Mouse (Mus musculus) cerebellum, adult 2 months (tissue): ENCODE results near the gene Sbk2. TPM values are rescaled to one million over a fixed set of nuclear protein-coding genes. Genes with fewer than 3 reads are reported as not detected.

Experiments
- DNase-seq, 2 experiments: peaks; one replicate each; pipeline ENCODE4 v3.0.0; 2021
- H3K27ac ChIP-seq: fragments of 200-500 bp; 2 replicates; pipeline ENCODE4 v1.5.1; 2012; ENCODE audit warnings: low read length, control low read depth, inconsistent platforms; ENCODE audit not compliant: insufficient read depth
- H3K27me3 ChIP-seq: fragments of 200-500 bp; 2 replicates; pipeline ENCODE4 v1.6.1; 2012; ENCODE audit warnings: inconsistent platforms, mild to moderate bottlenecking, low read length, moderate library complexity; ENCODE audit not compliant: control insufficient read depth, insufficient read depth
- H3K4me1 ChIP-seq: fragments of 200-500 bp; 2 replicates; pipeline ENCODE4 v1.6.1; 2011; ENCODE audit warnings: low read length; ENCODE audit not compliant: control insufficient read depth, insufficient read depth
- H3K4me3 ChIP-seq: fragments of 200-500 bp; replicated peaks from 2 replicates; pipeline ENCODE3; 2011; ENCODE audit warnings: mild to moderate bottlenecking, low read depth, low read length, control low read depth; ENCODE audit not compliant: insufficient read depth
- CTCF ChIP-seq: fragments of 200-500 bp; IDR thresholded peaks from 2 replicates; pipeline ENCODE4 v1.5.1; 2011; ENCODE audit warnings: low read depth, mild to moderate bottlenecking, control low read depth, low read length, moderate library complexity, borderline replicate concordance; ENCODE audit not compliant: insufficient read depth
- POLR2A ChIP-seq: fragments of 200-500 bp; IDR thresholded peaks from 2 replicates; pipeline ENCODE4 v1.6.1; 2011; ENCODE audit warnings: low read length, control low read depth, borderline replicate concordance; ENCODE audit not compliant: insufficient read depth
- WGBS: fragments of 180-500 bp; shearing (Covaris S2); methylation state at CpG from one replicate; pipeline ENCODE4 v1.1.7; 2018; 5-methylcytosine and 5-hydroxymethylcytosine counted together
- polyA plus RNA-seq: library from polyadenylated mRNA; depleted of rRNA; stranded (reverse); fragments of >200 nt; gene quantifications from 2 replicates; pipeline ENCODE4 v1.2.3, GENCODE M21; 2012; rRNA removed

Gene Sbk2
- polyA plus RNA-seq, 1 experiment, result 0.15 TPM

DNA sequence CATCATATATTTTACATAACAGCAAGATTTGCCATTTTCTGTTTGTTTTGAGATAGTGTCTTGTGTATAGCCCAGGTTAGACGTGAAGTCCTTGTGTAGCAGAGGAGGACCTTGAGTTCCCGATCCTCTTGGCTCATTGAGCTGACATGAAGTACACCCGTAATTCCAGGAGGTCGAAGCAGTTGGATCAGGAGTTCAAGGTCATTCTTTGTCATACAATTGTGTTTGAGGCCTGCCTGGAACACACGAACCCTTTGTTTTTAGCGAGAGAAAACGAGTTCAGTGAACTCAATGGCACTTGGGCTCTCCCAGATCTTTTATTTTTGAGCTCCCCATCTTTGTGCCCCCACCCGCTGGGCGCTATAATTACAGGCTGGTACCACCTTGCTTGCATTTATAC lies 61.8 kb downstream of the Sbk2 start:
- Histone ChIP-seq H3K27ac (no peak overlapping the region), H3K4me3 (no peak overlapping the region), H3K4me1 (no peaks in the 10 kb centered on the region; the same call in 1 of the 2 replicates), H3K27me3 (no peaks in the 10 kb centered on the region)
- WGBS, result 83% methylated on average over 9 of the region's 9 CpGs
- no peak for DNase-seq
- TF ChIP-seq CTCF (no peak), POLR2A (no peak)

DNA sequence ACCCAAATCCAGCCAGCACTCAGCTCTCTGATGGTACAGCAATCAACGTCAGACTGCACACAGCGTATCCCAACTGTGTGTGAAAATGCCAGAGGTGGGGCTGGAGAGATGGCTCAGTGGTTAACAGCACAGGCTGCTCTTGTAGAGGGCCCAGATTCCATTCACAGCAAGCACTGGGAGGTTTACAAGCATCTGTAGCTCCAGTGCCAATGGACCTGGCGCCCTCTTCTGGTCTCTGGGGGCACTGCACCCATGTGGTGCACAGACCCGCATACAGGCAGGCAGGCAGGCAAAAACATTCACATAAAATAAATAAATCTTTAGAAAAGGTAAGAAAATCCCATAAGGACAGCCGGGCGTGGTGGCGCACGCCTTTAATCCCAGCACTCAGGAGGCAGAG lies 63.0 kb downstream of the Sbk2 start:
- H3K4me3 ChIP-seq, result no peak overlapping the region
- H3K27me3 ChIP-seq, result no peaks in the 10 kb centered on the region
- H3K27ac ChIP-seq, result no peak overlapping the region
- 58% methylated on average over 8 of the region's 8 CpGs for WGBS
- no peak for TF ChIP-seq POLR2A
- peak; percentile 31; the same call in 1 of the 2 replicates for TF ChIP-seq CTCF
- no peak for DNase-seq
- no peaks in the 10 kb centered on the region; the same call in 1 of the 2 replicates for H3K4me1 ChIP-seq

DNA sequence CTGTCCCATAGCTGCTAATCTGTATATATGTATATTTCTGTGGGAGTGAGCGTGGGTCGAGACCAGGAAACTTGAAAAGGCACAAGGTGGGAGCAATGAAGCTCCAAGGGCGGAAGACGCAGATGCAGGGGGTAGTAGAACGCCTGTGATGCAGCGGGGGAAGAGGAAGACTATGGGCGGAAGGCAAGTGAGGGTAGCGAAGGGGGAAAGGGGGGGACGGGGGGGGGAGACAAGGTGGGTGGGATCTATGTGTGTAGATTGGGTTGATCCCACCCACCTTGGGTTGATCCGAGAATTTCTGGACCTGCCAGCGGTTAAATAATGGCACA lies 63.7 kb downstream of the Sbk2 start:
- no peak overlapping the region for H3K4me3 ChIP-seq
- TF ChIP-seq CTCF, result no peak
- H3K27me3 ChIP-seq, result no peaks in the 10 kb centered on the region
- H3K27ac ChIP-seq, result no peak overlapping the region
- 30% methylated on average over 11 of the region's 11 CpGs for WGBS
- DNase-seq, result no peak
- no peaks in the 10 kb centered on the region; the same call in 1 of the 2 replicates for H3K4me1 ChIP-seq

DNA sequence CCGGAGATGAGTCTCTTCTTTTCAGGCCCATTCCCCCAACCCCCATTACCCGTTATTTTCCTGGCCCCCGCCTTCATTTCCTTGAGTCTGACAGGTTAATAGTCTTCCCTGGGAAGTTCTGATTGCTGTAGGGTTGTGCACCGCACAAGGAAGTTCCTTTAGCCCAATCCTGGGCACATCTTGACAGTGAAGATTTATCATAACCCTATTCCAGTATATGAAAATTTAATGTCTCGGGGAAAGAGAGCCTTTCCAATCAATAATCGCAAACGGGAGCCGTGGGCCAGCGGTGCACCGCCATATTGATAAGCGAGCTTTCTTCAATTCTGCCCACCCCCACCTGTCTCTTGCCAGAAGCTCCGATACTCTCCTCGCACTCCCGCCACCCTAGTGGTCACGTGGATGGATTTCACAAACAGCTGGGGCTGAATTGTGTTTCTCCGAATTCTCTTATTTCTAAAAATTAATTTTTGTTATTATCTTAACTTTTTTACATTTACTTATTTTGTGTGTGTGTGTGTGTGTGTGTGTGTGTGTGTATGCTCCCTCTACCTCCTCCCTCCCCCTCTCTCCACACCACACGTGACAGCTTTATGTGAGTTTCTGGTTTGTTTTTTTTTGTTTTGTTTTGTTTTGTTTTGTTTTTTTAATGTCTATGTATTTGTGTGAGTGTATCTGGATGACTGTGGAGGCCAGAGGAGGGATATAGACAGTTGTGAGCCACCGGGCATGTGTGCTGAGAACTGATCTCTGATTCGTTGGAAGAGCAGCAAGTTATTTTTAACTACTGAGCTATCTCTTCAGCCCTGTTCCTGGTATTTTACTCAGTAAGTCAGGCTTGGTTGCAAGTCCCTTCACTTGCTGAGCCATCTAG lies 64.3 kb downstream of the Sbk2 start:
- H3K4me1 ChIP-seq, result no peaks in the 10 kb centered on the region; the same call in 1 of the 2 replicates
- no peaks in the 10 kb centered on the region for H3K27me3 ChIP-seq
- no peak for DNase-seq
- peak overlapping the region; percentile 52 for H3K4me3 ChIP-seq
- H3K27ac ChIP-seq, result no peak overlapping the region
- WGBS, result 5% methylated on average over 19 of the region's 19 CpGs
- TF ChIP-seq CTCF (no peak), POLR2A (no peak)

GRCm38 (mm10) chr7:4898851-4899648 lies 65.2 kb downstream of the Sbk2 start:
- no peaks in the 10 kb centered on the region; the same call in 1 of the 2 replicates for H3K4me1 ChIP-seq
- WGBS, result 10% methylated on average over 18 of the region's 18 CpGs

DNA sequence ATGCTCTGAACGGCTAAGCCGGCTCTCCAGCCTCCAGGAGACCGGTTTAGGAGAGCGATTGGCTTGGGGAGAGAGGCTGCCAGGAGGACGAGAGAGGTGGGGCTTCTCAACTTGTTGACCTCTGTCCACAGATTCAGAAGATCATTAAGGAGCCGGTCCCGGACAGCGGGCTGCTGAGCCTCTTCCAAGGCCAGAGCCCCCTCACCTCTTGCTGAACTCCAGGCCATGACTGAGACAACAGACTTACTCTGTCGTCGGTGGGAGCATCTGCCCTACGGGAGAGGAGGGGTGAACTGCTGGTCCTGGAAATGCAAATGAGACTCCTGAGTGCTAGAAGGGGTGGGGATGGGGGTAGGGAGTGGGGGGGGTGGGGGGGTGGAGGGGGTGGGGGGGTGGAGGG lies 69.0 kb downstream of the Sbk2 start:
- Histone ChIP-seq H3K27me3 (no peaks in the 10 kb centered on the region), H3K4me1 (no peaks in the 10 kb centered on the region; the same call in none of the 2 replicates), H3K27ac (no peak overlapping the region), H3K4me3 (no peak overlapping the region)
- WGBS, result 69% methylated on average over 11 of the region's 11 CpGs
- TF ChIP-seq POLR2A (no peak), CTCF (no peak)
- DNase-seq, result no peak

More at GRCm38 (mm10) chr7:4898851-4899648, 65.2 kb downstream of the Sbk2 start:
- peak overlapping the region; percentile 52 for H3K4me3 ChIP-seq
- TF ChIP-seq POLR2A (no peak), CTCF (no peak)
- DNase-seq, result no peak
- no peak overlapping the region for H3K27ac ChIP-seq
- no peaks in the 10 kb centered on the region for H3K27me3 ChIP-seq

Other genes starting within 250 kb of the Sbk2 start
- gene Tmem150b, start 239.2 kb downstream of the Sbk2 start, polyA plus RNA-seq, result not detected in 2 replicates
- 81.5 and 89.6 TPM in 2 replicates for gene Kmt5c, start 224.3 kb downstream of the Sbk2 start, polyA plus RNA-seq
- gene Cox6b2, start 211.3 kb downstream of the Sbk2 start, polyA plus RNA-seq, result 41.9 and 44.4 TPM in 2 replicates
- not detected in 2 replicates for gene Fam71e2, start 193.1 kb downstream of the Sbk2 start, polyA plus RNA-seq
- 1.2 TPM in 2 replicates for gene Il11, start 181.5 kb downstream of the Sbk2 start, polyA plus RNA-seq
- gene Tmem190, start 181.5 kb downstream of the Sbk2 start, polyA plus RNA-seq, result not detected in 2 replicates
- 13.2 and 15.6 TPM in 2 replicates for gene Tmem238, start 174.8 kb downstream of the Sbk2 start, polyA plus RNA-seq
- 268 and 296 TPM in 2 replicates for gene Rpl28, start 171.5 kb downstream of the Sbk2 start, polyA plus RNA-seq
- 179 and 211 TPM in 2 replicates for gene Ube2s, start 151.8 kb downstream of the Sbk2 start, polyA plus RNA-seq
- gene Shisa7, start 119.7 kb downstream of the Sbk2 start, polyA plus RNA-seq, result 21.0 and 22.7 TPM in 2 replicates
- 11.1 and 13.6 TPM in 2 replicates for gene Isoc2b, start 94.1 kb downstream of the Sbk2 start, polyA plus RNA-seq
- gene Isoc2a, start 87.3 kb downstream of the Sbk2 start, polyA plus RNA-seq, result 17.4 and 17.7 TPM in 2 replicates
- 0.59 and 0.61 TPM in 2 replicates for gene Gm36210, start 57.9 kb downstream of the Sbk2 start, polyA plus RNA-seq
- 9.8 and 10.4 TPM in 2 replicates for gene Zfp628, start 49.2 kb downstream of the Sbk2 start, polyA plus RNA-seq
- gene Nat14, start 42.4 kb downstream of the Sbk2 start, polyA plus RNA-seq, result 33.5 and 37.5 TPM in 2 replicates
- gene Ssc5d, start 38.6 kb downstream of the Sbk2 start, polyA plus RNA-seq, result 1.9 TPM in 2 replicates
- gene Sbk3, start 6.8 kb upstream of the Sbk2 start, polyA plus RNA-seq, result 2.6 TPM in 2 replicates
- 64.8 and 65.2 TPM in 2 replicates for gene Zfp579, start 31.8 kb upstream of the Sbk2 start, polyA plus RNA-seq
- 14.4 and 14.9 TPM in 2 replicates for gene Zfp524, start 50.0 kb upstream of the Sbk2 start, polyA plus RNA-seq
- gene Fiz1, start 50.3 kb upstream of the Sbk2 start, polyA plus RNA-seq, result 28.2 and 29.8 TPM in 2 replicates
- gene Gm44973, start 51.1 kb upstream of the Sbk2 start, polyA plus RNA-seq, result not detected in 2 replicates
- 30.3 and 33.3 TPM in 2 replicates for gene Zfp865, start 56.0 kb upstream of the Sbk2 start, polyA plus RNA-seq
- 42.4 and 46.7 TPM in 2 replicates for gene Ccdc106, start 56.1 kb upstream of the Sbk2 start, polyA plus RNA-seq
- gene 4632433K11Rik, start 69.7 kb upstream of the Sbk2 start, polyA plus RNA-seq, result not detected in 2 replicates
- 8.4 and 9.6 TPM in 2 replicates for gene Zfp784, start 74.0 kb upstream of the Sbk2 start, polyA plus RNA-seq
- 29.7 and 34.3 TPM in 2 replicates for gene Zfp580, start 87.1 kb upstream of the Sbk2 start, polyA plus RNA-seq
- 196 and 211 TPM in 2 replicates for gene U2af2, start 97.7 kb upstream of the Sbk2 start, polyA plus RNA-seq
- 246 and 251 TPM in 2 replicates for gene Epn1, start 115.8 kb upstream of the Sbk2 start, polyA plus RNA-seq
- not detected in 2 replicates for gene Rfpl4, start 152.5 kb upstream of the Sbk2 start, polyA plus RNA-seq
- gene Rasl2-9, start 161.5 kb upstream of the Sbk2 start, polyA plus RNA-seq, result 0.34 and 0.60 TPM in 2 replicates
- gene Vmn1r55, start 185.3 kb upstream of the Sbk2 start, polyA plus RNA-seq, result not detected in 2 replicates
- gene Vmn1r56, start 232.3 kb upstream of the Sbk2 start, polyA plus RNA-seq, result not detected in 2 replicates